Mouse (Mus musculus): Measurements from ENCODE around the gene Bcl6. TPM values are rescaled to one million over a fixed set of nuclear protein-coding genes. Genes with fewer than 3 reads are reported as not detected.
A peak's percentile ranks its signal among the peaks of the same experiment; 100 is the strongest.

Bcl6 gene
- 10 to 100 TPM; 21.2 to 24.4 TPM for total RNA-seq (2021)
- long read RNA-seq, experiment 1, partial matches to known transcripts = 1 of 3 reads
- long read RNA-seq, experiment 1, other reads (novel, unspliced or antisense) = 2 of 3 reads
- long read RNA-seq, experiment 2, partial matches to known transcripts = 0 of 3 reads
- long read RNA-seq, experiment 2, other reads (novel, unspliced or antisense) = 3 of 3 reads

- peak; percentile 90 to 93 for DNase-seq
Observed at GRCm38 (mm10) chr16:23988466-23989208, at the start of gene Bcl6, which contains the start of gene Gm37419. Gene Bcl6, minus strand, starts transcription at chr16:23988852. Gene Gm37419, plus strand, starts transcription at chr16:23988482.

DNA sequence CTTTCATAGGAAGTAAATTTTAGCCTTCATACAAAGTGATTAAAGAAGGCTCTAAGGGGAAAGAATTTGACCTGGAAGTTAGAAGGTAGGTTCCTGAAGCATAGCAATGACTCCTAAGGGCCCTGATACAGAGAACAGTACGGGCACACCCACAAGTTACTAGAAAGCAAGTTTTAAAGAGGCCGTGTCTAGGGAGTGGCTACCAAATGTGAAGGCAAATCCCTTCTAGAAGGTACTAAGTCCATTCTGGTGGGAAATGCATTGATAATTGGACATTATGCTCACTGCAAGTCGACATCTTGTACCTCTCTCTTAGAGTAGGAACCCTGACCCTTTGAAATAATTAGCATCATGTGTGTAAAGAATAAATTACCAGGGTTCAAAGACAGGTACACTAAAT is 47.7 kb upstream of the Bcl6 start:
- no peak for DNase-seq

GRCm38 (mm10) chr16:24035767-24036166 is 47.1 kb upstream of the Bcl6 start:
- DNase-seq = no peak

GRCm38 (mm10) chr16:24034450-24034849 is 45.8 kb upstream of the Bcl6 start:
- DNase-seq = no peak

DNA sequence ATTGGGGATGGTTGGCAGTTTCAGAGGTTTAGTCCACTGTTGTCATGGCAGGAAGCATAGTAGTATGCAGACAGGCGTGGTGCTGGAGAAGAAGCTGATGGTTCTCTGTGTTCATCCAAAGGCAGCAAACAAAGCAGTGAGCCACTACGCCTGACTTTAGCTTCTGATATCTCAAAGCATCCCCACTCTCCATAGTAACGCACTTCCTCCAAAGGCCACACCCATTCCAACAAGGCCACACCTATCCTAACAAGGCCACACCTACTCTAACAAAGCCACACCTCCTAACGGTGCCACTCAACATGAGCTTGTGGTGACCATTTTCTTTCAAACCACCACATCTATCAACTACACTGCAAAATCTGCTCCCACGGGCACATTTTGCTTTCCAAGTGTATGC is 44.6 kb upstream of the Bcl6 start:
- DNase-seq = no peak

DNA sequence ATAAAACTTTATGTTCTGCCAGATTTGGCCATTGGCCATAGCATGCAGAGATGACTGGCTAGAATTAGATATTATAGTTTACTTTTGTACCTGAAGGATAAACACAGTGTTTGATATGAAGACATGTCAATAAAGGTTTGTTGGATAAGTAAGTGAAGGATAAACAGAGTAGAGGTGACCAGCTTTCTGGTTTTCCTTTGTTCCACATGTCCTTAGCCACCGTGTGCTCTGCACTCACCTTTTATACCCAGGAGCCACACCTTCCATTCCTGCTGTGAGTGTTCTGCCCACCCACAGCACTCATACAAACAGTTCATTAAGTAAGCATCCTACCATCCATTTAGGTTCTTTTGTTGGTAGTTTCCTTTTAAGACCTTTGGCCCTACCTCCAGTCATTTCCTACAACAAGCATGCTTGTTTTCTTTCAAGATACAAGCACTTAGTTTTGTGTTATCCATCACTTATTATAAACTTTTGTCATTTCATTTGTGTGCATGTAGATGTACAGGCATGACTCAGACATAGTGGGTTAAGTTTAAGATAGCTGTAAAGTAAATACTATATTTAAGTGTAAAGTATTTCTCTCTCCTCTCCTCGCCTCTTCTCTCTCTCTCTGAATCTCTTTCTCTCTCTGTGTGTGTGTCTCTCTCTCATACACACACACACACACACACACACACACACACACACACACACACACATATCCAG is 41.5 kb upstream of the Bcl6 start:
- DNase-seq = no peak

- DNase-seq = no peak
Observed at GRCm38 (mm10) chr16:24025442-24025841, 36.8 kb upstream of the Bcl6 start.

- no peak for DNase-seq
Observed at GRCm38 (mm10) chr16:24022605-24023004, 34.0 kb upstream of the Bcl6 start.

DNA sequence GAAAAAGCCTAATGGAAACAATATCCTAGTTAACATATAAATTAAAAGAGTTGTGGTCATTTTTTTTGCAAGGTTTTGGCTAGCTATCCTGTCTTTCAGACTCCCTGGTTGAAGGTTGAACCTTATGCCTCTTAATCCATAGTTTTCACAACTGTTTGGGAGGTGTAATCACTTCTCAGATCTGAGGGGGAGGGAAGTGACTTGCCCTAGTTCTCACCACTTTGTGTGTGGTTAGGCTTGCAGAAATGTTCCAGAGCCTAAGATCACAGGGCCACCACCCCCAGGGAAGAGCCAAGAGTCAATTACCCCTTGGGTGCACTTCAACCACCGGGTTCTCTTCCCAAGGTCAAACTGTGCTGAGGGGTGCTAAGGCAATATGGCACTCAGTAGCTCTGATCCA is 33.1 kb upstream of the Bcl6 start:
- DNase-seq = no peak

GRCm38 (mm10) chr16:24016742-24017141 is 28.1 kb upstream of the Bcl6 start:
- no peak for DNase-seq

DNA sequence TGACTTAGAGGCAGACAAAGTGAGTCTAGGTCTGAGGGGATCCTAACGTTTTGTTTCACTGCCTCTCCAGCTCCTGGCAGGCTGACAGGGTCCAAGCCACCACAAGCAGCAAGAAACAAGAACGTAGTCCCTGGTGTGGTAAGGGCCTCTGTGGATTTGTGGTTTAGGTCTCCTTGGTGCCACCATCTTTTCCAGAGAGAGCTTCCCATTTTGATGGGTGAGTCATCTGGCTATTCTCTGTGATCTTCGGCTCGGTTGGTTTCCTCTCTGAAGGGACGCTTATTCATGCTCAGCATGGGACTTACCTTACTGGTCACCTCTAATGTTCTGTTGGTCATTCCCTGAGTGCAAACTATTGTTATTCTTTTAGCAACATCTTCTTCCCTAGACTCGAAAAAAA is 27.6 kb upstream of the Bcl6 start:
- DNase-seq = no peak

DNA sequence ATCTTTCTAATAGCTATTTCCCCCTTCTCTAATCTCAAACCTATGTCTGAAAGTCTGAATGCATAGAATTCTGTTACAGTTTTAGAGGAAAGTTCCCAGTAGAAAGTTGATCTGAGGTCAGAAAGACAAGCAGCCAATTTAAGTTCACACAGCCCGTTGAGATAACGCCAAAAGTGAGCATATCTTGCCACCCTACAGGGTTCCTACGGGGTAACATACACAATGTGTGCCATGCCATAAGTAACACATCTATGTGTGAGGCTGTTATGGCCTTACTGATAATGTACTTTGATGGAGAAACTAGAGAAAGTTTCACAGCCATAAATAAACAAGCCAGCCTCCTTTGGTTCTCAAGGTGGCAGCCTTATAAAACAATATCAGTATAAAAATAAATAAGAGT is 25.7 kb upstream of the Bcl6 start:
- DNase-seq = no peak

DNA sequence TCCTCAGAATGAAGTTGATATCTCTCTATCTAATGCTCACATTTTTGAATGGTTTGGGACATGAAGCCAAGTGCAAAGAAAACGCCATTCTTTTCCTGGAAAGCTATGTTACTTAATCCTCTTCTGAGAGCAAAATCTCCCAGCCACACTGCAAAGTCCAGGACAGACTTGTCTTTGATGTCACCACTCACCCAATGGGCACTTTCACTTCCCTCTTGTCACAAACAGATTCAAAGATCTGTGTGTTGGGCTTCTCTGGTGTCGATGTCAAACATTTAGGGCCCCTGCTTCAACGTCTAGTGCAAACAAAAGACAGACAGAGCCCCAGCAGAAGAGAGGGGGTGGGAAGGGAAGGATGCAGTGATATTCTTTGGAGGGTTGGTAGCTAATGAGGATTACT is 23.4 kb upstream of the Bcl6 start:
- DNase-seq = peak in 1 of 2 experiments; percentile 15

DNA sequence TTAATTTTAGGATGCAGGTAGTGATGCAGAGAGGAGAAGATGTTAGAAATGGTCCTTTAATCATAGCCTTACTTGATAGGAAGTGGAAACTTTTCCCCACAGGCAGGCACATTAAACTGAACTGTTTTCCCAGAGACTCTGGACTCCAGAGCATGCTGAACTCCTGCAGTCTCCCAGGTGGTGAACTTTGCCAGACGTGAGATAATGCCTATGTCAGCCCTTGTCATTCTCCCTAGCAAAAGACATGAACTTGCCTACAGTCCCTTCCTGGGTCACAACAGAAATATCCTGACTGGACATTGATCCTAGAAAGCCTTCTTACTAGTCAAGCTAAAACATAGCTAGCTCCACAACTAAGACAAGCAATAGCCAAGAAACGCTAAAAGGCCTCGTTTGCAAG is 22.7 kb upstream of the Bcl6 start:
- no peak for DNase-seq

- DNase-seq = no peak
Observed at GRCm38 (mm10) chr16:24009891-24010290, 21.2 kb upstream of the Bcl6 start.

DNA sequence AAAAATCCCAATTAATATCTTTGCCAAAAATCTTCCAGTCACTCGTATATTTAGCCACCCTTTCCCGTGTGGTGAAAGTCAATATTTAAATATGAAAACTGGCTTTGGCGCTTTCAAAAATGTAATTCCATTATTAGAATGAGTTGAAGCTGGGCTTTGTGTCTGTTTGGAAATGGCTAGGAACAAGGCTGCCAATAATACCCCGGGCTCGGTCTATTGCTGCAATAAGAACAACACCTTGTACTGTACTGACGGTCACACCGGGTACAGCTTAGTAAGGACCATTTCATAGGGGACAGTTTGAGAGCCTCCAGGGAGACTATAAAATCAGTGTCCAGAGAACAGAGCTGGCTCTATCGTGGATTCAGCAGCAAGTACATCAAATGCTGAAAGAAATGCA is 17.3 kb upstream of the Bcl6 start:
- no peak for DNase-seq

DNA sequence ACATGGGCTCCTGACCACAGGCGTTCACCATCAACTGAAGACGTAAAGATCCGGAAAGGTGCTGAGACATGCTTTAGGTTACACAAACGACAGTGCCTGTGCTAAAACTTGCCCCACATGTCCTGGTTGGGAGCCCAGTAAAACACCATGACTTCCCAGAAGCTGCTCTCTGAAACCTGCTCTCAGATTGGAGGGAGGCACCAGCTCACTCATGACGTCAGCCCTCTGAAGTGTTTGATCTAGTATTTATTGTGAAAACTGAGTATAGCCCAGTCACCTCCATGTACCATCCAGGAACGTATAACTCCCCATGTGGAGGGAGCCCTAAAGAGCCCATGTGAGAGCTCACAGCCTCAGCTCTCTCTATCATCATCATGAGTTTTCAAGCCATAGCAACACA is 9.3 kb upstream of the Bcl6 start:
- DNase-seq = no peak

- no peak for DNase-seq
Observed at GRCm38 (mm10) chr16:23997228-23997627, 8.6 kb upstream of the Bcl6 start.

GRCm38 (mm10) chr16:23996342-23996741 is 7.7 kb upstream of the Bcl6 start:
- no peak for DNase-seq

- peak; percentile 36 to 48 for DNase-seq
Observed at GRCm38 (mm10) chr16:23993351-23994321, 5.0 kb upstream of the Bcl6 start.

GRCm38 (mm10) chr16:23991846-23992580 is 3.4 kb upstream of the Bcl6 start:
- DNase-seq = no peak

All from heart, adult 18-20 months (tissue).